Mouse (Mus musculus) lung, postnatal 25 days (tissue): Measurements from ENCODE around the gene Cntn5.

Experiments used
- DNase-seq: peaks from one replicate; pipeline ENCODE4 v3.0.0; 2022; ENCODE audit warnings: low spot score

Gene Cntn5

DNA sequence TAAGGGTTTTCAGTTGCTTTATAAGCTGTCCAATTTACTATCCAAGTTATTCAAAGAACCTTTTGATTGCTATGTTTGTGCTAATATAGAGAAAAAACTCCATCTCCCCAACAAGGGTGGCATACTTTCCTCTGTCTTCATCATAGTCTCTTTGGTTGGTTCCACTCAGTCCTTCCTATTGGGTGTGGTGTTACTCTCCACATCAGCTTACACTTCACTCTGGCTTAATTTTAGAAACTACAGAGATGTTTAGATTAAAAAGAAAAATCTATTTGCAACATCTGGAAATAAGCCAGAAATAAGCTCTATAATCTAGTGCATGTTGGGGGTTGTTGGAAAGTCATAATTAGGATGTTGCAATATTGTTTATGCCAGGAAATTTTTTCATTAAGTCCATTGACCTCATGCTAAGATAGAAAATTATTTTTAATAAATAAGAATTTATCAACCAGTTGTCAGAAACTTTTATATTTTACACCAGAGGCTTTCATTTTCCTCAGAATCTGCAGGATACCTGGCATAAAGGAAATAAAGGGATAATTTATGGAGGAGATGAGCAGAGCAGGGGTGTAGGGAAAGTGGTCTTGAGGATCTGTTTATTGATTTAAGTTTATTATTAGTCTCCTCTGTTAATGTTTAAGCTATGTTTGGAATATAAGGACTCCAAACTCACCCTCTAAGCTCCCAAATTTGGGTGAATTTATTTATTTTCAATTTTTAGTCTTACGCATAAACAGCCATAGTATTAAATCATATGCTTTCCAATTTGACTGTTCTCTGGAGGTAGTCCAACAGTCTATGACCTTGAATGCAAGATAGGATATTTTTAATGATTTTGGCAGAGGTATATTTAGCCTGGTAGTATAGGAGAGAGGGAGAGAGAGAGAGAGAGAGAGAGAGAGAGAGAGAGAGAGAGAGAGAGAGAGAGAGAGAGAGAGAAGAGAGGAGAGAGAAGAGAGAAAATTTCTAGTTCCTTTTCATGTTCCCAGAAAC lies 966.8 kb downstream of the Cntn5 start:
- no peak for DNase-seq

GRCm38 (mm10) chr9:9920580-9920979 lies 984.0 kb downstream of the Cntn5 start:
- no peak for DNase-seq

DNA sequence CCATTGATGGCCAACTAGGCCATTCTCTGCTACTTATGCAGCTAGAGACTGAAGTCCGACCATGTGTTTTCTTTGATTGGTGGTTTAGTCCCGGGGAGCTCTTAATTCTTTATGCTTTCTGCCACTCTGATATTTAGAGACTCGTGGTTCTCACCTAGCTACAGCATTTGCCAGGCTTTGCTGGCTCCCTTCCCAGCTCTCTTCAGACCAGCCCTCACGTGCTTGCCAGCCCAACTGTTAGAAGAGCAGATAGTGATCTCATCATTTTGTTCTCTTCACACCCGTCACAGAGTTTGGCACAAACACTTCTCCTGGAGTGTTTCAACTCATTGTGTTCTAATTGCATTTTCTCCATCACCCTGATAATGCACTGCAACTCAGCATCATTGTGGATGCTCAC lies 1005.5 kb downstream of the Cntn5 start:
- DNase-seq = no peak

- no peak for DNase-seq
Observed at GRCm38 (mm10) chr9:9886210-9886609, 1018.4 kb downstream of the Cntn5 start.

DNA sequence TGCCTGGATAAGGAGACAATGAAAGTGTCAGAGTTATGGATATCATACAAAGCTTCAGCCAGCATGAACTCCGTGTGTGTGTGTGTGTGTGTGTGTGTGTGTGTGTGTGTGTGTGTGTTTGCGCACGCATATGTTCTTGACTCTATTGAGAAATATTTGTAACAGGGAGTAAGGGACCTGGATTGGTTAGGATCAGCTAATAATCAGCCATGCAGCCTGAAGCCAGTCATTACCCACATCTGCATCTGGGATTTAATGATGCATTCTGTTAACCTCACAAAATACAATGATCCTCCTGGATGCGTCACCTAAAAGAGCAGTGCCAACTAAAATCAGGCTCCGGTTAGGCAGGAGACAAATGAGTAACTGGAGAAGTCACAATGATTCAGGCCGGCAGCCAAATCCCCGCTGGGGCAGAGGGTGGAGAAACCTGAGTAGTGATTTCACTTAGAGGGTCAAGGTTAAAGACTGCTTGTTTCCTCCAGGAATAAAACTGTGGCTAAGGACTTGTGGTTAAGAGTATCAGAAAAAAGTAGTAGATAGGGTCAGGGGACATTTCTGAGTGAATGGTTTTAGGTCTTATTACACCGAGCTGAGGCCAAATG lies 1021.7 kb downstream of the Cntn5 start:
- no peak for DNase-seq

DNA sequence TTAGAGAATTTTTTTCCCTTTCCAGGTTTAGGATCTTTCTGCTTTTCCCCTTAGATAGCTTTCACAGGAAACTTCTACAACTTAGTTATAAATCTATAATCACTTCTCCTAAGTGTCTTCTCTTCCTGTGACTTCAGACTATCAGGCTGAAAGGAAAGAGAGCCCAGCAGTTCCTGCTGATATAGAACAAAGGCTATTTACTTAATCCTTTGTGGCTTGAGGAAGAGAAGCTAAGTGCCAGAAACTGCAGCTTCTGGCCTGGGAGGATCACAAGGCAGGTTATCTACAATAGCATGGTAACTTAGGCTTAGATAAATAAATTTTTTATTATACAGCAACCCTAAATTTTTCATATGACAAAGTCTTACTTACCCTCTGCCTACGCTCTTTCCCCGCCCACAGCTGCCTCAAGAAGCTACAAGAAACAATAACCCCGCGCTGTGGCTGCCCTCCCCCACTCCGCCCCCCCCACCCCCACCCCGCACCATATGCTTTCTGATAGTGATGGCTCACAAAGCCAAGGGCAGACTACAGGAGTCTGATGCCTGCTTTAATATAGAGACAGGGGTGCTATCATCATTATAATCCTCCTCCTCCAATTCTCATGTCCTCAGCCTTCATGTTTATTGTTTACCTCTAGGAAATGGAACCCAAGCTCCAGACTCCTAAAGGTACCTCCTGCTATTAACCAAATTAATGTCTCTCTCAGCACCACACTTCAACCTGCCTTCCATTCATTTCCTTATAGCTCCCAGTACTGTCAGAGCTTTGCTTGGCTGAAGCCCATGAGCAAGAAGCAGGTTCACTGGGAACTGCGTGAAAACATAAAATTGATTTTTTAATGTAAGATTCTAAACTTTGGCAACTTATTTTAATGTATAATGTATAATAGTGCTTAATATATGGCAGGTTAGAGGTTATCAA lies 1032.2 kb downstream of the Cntn5 start:
- DNase-seq = no peak

- no peak for DNase-seq
Observed at GRCm38 (mm10) chr9:9860631-9861030, 1043.9 kb downstream of the Cntn5 start.

DNA sequence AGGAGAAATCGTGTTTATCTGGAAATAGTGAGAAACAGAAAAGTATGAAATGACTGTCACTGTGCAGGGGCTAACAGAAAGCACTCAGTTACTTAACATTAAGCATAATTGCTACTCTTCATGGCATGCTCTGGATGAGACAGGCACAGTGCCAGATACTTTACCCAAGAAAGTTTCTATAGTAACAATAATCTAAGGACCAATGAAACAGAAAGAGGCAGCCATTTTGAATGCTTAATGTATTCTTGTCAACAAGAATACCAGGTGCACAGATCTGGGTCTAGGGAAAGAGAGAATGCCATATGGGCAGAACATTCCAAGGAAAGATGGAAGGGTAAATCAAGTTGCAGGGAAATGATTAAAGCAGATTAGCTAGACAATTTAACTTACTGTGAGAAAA lies 1045.3 kb downstream of the Cntn5 start:
- DNase-seq = no peak

DNA sequence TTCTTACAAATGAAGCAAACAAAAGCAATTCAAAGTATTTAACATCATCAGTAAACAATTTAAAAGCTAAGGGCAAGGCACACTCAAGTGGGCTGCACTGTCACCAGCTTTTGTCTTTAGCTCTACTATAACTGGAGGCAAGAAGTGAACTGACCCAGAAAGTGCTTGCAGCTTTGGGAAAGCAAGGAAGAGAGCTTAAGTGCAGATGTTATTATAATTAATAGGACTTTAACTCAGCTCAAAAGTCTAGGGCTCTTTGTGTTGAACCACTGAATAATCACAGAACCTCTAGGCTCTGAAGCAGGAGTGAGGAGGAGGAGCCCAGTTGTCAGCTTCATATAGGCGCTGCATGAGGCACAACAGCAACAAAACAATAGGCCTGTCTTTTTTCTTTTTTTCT lies 1049.8 kb downstream of the Cntn5 start:
- no peak for DNase-seq

- DNase-seq = no peak
Observed at GRCm38 (mm10) chr9:9830231-9830630, 1074.3 kb downstream of the Cntn5 start.

- no peak for DNase-seq
Observed at GRCm38 (mm10) chr9:9819963-9820362, 1084.6 kb downstream of the Cntn5 start.

- no peak for DNase-seq
Observed at GRCm38 (mm10) chr9:9817477-9817876, 1087.1 kb downstream of the Cntn5 start.

DNA sequence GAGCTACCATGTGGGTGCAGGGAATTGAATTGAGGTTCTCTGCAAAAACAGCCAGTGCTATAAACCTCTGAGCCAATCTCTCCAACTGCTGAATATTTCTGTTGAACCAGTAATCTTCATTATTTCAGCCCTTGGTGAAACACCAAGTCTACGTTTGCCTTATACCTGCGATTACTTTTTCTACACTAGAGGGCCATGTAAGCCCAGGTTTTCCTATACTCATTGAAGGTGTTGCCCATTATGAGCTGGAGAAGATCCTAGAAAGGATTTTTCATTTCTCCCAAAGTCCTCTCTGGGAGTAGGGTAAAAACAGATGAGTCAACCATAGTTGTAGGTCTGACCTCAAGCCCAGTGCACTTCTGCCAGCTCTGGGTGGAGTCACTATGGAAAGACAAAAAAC lies 1105.0 kb downstream of the Cntn5 start:
- no peak for DNase-seq

- no peak for DNase-seq
Observed at GRCm38 (mm10) chr9:9783680-9784079, 1120.9 kb downstream of the Cntn5 start.

DNA sequence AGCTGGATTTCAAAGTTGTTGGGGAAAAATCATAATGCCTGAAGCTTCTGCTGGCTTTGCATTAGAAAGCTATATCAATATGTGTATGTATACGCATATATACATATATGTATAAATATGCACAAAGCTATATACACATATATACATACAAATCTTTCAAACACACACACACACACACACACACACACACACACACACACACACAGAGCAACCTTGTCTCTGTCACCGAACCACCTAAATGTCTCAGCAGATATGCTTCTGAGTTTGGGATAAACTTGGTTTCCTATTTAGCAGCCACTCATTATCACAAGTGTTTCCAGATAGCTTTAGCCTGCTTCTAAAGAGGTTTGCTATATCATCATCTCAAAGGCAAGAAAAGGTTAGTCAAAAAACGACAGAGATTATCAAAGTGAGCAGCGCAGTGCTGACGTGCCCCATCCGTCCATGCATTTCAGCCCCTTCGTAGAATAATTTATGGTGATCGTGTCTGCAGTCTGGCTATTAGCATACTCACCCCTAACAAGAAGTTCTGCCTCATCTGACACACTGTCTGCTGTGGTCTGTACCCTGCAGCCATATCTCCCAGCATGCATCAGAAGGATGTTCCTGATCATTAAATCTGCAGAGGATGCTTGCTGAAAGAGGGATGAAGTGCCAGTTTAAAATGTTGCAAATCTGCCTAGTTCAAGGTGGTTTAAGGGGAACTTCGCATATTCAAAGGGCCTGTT lies 1123.3 kb downstream of the Cntn5 start:
- DNase-seq = no peak

DNA sequence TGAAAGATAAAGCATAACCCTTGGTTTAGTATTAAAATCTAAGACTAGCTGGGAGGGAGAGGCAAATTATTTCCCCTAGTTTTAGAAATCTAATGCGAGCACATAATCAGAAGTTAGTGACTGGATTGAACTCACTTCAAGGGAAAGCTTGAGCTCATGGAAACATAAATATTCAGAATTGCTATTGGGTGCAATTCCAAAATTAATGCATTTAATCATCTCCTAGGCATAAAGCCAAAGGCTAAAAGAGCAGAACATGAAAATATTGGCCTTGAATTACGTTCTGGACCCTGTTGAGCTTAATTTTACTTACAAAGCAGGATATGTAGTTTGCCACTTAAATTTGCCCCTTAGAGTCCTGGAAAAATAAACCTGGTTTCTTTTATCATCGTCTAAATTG lies 1124.9 kb downstream of the Cntn5 start:
- no peak for DNase-seq

GRCm38 (mm10) chr9:9770777-9771176 lies 1133.8 kb downstream of the Cntn5 start:
- DNase-seq = no peak

DNA sequence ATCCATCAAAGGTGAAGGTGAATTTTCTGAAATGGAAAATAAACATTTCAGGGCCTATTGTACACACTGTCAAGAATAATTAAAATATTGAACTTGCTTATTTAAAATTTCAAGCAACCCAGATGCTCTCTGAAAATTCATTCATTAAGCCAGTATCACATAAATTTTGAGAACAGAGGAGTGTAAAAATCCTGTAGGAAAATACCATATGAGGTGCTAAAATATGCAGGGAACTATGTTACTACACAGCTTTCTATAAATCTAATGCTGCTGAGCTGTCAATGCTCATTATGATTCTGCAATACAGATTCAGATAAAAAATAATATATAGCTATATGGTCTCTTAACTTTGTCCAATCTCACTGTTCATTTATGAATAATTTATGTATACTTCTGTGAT lies 1134.9 kb downstream of the Cntn5 start:
- DNase-seq = no peak

DNA sequence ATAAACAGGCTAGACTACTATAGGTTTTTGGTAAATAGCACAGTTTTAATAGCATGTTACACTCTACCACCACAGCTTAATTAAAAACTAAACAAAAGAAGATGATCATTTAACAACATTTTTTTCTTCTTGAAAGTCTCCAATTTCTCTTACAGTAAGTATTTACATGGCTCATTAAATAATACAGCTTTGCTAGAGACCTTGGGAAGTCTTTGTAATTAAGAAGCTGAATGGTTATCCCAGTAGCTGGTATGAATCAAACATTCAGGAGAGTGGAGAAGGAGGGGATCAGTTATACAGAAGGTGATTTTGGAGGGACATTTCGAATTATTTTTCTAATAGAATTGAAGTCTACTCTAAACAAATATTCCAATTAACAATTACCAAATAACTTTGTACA lies 1186.4 kb downstream of the Cntn5 start:
- no peak for DNase-seq

DNA sequence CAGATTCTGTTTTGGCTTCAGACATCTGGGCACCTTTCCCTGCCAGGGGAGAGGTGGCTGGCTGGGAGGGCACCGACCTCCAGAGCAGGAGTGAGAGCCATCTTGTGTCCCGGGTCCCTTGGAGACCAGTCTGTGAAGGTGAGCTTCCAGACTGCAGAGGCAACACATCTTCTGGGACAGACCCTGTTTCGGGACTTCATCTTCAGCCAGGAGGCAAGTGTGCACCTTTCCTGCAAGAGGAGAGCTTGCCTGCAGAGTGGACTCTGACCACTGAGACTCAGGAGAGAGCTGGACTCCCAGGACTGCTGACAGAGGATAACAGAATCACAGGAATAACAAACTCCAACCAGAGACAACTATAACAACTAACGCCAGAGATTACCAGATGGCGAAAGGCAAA lies 1195.9 kb downstream of the Cntn5 start:
- DNase-seq = no peak

- DNase-seq = no peak
Observed at GRCm38 (mm10) chr9:9707766-9708165, 1196.8 kb downstream of the Cntn5 start.

- no peak for DNase-seq
Observed at GRCm38 (mm10) chr9:9705180-9705579, 1199.4 kb downstream of the Cntn5 start.
